34 mouse cellular contexts compared by ENCODE assay signal in the genomic region with DNA sequence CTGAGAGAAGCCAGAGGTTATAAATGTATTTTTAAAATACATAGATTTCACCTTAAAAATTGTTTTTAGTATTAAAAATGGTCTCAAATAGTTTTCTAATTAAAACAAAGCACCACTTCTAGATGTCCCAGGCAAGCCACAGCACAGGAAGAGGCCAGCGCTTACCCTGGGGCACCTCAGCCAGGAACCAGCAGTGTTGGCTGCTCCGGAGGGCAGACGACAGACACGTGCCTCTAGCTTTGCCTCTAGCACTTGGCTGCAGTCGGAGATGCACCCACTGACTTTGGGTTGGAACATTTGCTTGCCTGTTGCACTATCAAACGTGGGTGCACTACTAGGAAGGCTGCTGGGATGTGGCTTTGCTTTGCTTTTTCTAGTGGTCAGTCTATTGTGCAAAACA. TPM values are rescaled to one million over a fixed set of nuclear protein-coding genes. Genes with fewer than 3 reads are reported as not detected.
DNase-seq lines count a peak whose midpoint lies in the region; ATAC-seq lines count a peak whose summit lies in the region.
"Had no signal": no experiment of that assay in that cellular context is flagged by ENCODE, and none has a peak within 500 bp of the region (broad histone marks: within the 10 kb centered on the region; RNA-seq: fewer than 3 reads in every experiment).

No protein-coding gene starts in this region.

- peak; percentile 42 for DNase-seq in embryo, embryonic 10 days (ENCODE audit: low spot score)
- no peak for DNase-seq in embryo, embryonic 10.5 days (ENCODE audit: low spot score)
- peak; percentile 23 to 40 for DNase-seq in kidney, postnatal 4 days
- DNase-seq in kidney, postnatal 25 days, result no peak
- DNase-seq in 416B (ENCODE audit: low read depth), result peak; percentile 20
- DNase-seq: B cell, adult 2 months; cerebellum, adult 8-10 months; forebrain, postnatal 0 days; gastrocnemius, postnatal 10 days; heart, postnatal 14 days; kidney, adult 18-20 months; liver, embryonic 13.5 days; lung, adult 18-20 months; lung, postnatal 4 days; right cerebral cortex, adult 18-20 months; spleen, adult 18-20 months had no signal

- no peak overlapping the region for H3K4me3 ChIP-seq in midbrain, embryonic 16.5 days (ENCODE audit: low read depth, low read length)
- H3K4me3 ChIP-seq: embryonic facial prominence, embryonic 15.5 days; forebrain, embryonic 12.5 days; layer of hippocampus, adult 2 months; left cerebral cortex, adult 2 months; limb, embryonic 15.5 days; liver, embryonic 13.5 days; midbrain, embryonic 10.5 days; midbrain, embryonic 15.5 days; myocyte; neural tube, embryonic 12.5 days had no signal

- peaks cover 2% of the 10 kb centered on the region for H3K27me3 ChIP-seq in midbrain, embryonic 16.5 days (ENCODE audit: control insufficient read depth, insufficient read depth, low read depth, low read length)
- H3K27me3 ChIP-seq: limb, embryonic 15.5 days; liver, embryonic 13.5 days; midbrain, embryonic 15.5 days; neural tube, embryonic 12.5 days had no signal

- H3K9ac ChIP-seq in midbrain, embryonic 16.5 days (ENCODE audit: low read depth, low read length), result no peak overlapping the region
- H3K9ac ChIP-seq: embryonic facial prominence, embryonic 15.5 days; forebrain, embryonic 12.5 days; forebrain, postnatal 0 days; limb, embryonic 15.5 days; liver, embryonic 13.5 days; midbrain, embryonic 15.5 days; neural tube, embryonic 12.5 days had no signal

- H3K36me3 ChIP-seq in midbrain, embryonic 16.5 days (ENCODE audit: control insufficient read depth, insufficient read depth, low read length), result no peaks in the 10 kb centered on the region
- H3K36me3 ChIP-seq: embryonic facial prominence, embryonic 15.5 days; forebrain, embryonic 12.5 days; limb, embryonic 15.5 days; liver, embryonic 13.5 days; midbrain, embryonic 10.5 days; midbrain, embryonic 15.5 days; neural tube, embryonic 12.5 days had no signal

- ATAC-seq in hematopoietic stem cell, adult 5-6 weeks (replicated peaks in 1 of 2; ENCODE audit: insufficient read depth in 1 of 2, low FRiP score in 2 of 2, low TSS enrichment in 1 of 2, low read depth in 1 of 2, poor library complexity in 2 of 2, severe bottlenecking in 2 of 2), result peak; percentile 64 to 69; a peak in 3 of 4 replicates
- ATAC-seq in midbrain, embryonic 16.5 days, result no peak
- ATAC-seq: forebrain, postnatal 0 days; hindbrain, embryonic 16.5 days; lung, postnatal 0 days; midbrain, embryonic 15.5 days had no signal

- H3K4me1 ChIP-seq in midbrain, embryonic 16.5 days (ENCODE audit: control insufficient read depth, insufficient read depth, low read length), result peaks cover 9% of the 10 kb centered on the region

- no peaks in the 10 kb centered on the region for H3K9me3 ChIP-seq in midbrain, embryonic 16.5 days (replicated peaks; ENCODE audit: control insufficient read depth, low read length, poor library complexity, severe bottlenecking)
- H3K9me3 ChIP-seq: embryonic facial prominence, embryonic 15.5 days; forebrain, embryonic 12.5 days; limb, embryonic 15.5 days; liver, embryonic 13.5 days; midbrain, embryonic 10.5 days; midbrain, embryonic 15.5 days; neural tube, embryonic 12.5 days had no signal

- no peak overlapping the region for H3K27ac ChIP-seq in midbrain, embryonic 16.5 days (ENCODE audit: low read length)
- H3K27ac ChIP-seq: embryonic facial prominence, embryonic 15.5 days; forebrain, embryonic 12.5 days; kidney, postnatal 0 days; layer of hippocampus, adult 2 months; left cerebral cortex, adult 2 months; limb, embryonic 15.5 days; liver, embryonic 13.5 days; midbrain, embryonic 10.5 days; midbrain, embryonic 15.5 days; neural tube, embryonic 12.5 days; stomach, postnatal 0 days had no signal

- H3K4me2 ChIP-seq in midbrain, embryonic 16.5 days (ENCODE audit: low read length), result no peak overlapping the region
- H3K4me2 ChIP-seq: embryonic facial prominence, embryonic 15.5 days; forebrain, embryonic 12.5 days; limb, embryonic 15.5 days; liver, embryonic 13.5 days; midbrain, embryonic 15.5 days; neural tube, embryonic 12.5 days had no signal

- 39% methylated on average over 6 of the region's 6 CpGs for WGBS in midbrain, embryonic 16.5 days

RNA-seq across cellular contexts. Expression of a gene that starts 30.4 kb away (rescaled TPM):
- 0.40 TPM in 1 of 2 replicates, not detected in the other for total RNA-seq in hematopoietic stem cell, adult 5-6 weeks (2017)
- polyA plus RNA-seq in midbrain, embryonic 16.5 days (2015; fragmentation: Nextera tagmentation; extraction: Ambion mirVana), result 0.15 TPM in 1 of 2 replicates, not detected in the other
- total RNA-seq: adrenal gland, adult 18-20 months; gastrocnemius, postnatal 10 days; granulocyte monocyte progenitor cell, adult 5-6 weeks; heart, postnatal 14 days; left cerebral cortex, adult 2 months had no signal
- polyA plus RNA-seq: forebrain, embryonic 12.5 days; heart, embryonic 14.5 days; liver, embryonic 13.5 days; myocyte; stomach, postnatal 0 days had no signal

RNA-seq across cellular contexts. Expression of a gene that starts 30.6 kb away (rescaled TPM):
- 27.4 and 42.5 TPM in 2 replicates for total RNA-seq in hematopoietic stem cell, adult 5-6 weeks (2017)
- polyA plus RNA-seq in midbrain, embryonic 16.5 days (2015; fragmentation: Nextera tagmentation; extraction: Ambion mirVana), result 69.6 and 70.7 TPM in 2 replicates

Comparison
In these comparisons a context has a peak if more than half of its experiments do, and no peak if none do; other contexts are left out.
1. DNase-seq: peak in embryo, embryonic 10 days (single experiment), kidney, postnatal 4 days (2 of 2) and 416B (single experiment); none in embryo, embryonic 10.5 days (single experiment) and kidney, postnatal 25 days (0 of 2).